Mouse (Mus musculus) C2C12 (cell line): ENCODE measurements around the gene Hoxb3. TPM values are rescaled to one million over a fixed set of nuclear protein-coding genes. Genes with fewer than 3 reads are reported as not detected.

ENCODE experiments used
- H3K27me3 ChIP-seq: one replicate; pipeline ENCODE4 v1.6.1; 2011; ENCODE audit not compliant: control insufficient read depth, insufficient read depth, insufficient read length
- H3K36me3 ChIP-seq: one replicate; pipeline ENCODE4 v1.6.1; 2011; ENCODE audit not compliant: control insufficient read depth, insufficient read depth
- H3K4me3 ChIP-seq: one replicate; pipeline ENCODE4 v1.5.1; 2011; ENCODE audit warnings: mild to moderate bottlenecking, control low read depth; ENCODE audit not compliant: poor library complexity, insufficient read depth, severe bottlenecking
- H3K79me2 ChIP-seq: one replicate; pipeline ENCODE4 v1.6.1; 2011; ENCODE audit not compliant: control insufficient read depth, insufficient read depth
- H3K79me3 ChIP-seq: one replicate; pipeline ENCODE4 v1.6.1; 2011; ENCODE audit warnings: low read depth, control low read depth
- H3ac ChIP-seq: one replicate; pipeline ENCODE3; 2011; ENCODE audit warnings: low read depth; ENCODE audit not compliant: control insufficient read depth, insufficient read length
- CEBPB ChIP-seq: IDR thresholded peaks from one replicate; pipeline ENCODE4 v1.6.1; 2011; ENCODE audit warnings: low read depth, mild to moderate bottlenecking, control low read depth, moderate library complexity
- CTCF ChIP-seq: IDR thresholded peaks from one replicate; pipeline ENCODE4 v1.5.1; 2011; ENCODE audit not compliant: control insufficient read depth, insufficient read depth, insufficient read length
- FOSL1 ChIP-seq: IDR thresholded peaks from one replicate; pipeline ENCODE4 v1.8.0; 2011; ENCODE audit warnings: mild to moderate bottlenecking, low read length; ENCODE audit not compliant: poor library complexity, insufficient read depth, severe bottlenecking
- MAX ChIP-seq: IDR thresholded peaks from one replicate; pipeline ENCODE4 v1.6.1; 2011; ENCODE audit warnings: mild to moderate bottlenecking, control low read depth
- MYOD1 ChIP-seq: IDR thresholded peaks from one replicate; pipeline ENCODE4 v1.6.1; 2011; ENCODE audit warnings: low read depth; ENCODE audit not compliant: control insufficient read depth, insufficient read length
- MYOG ChIP-seq: IDR thresholded peaks from one replicate; pipeline ENCODE4 v1.6.1; 2011; ENCODE audit not compliant: control insufficient read depth, insufficient read length; ENCODE audit errors: extremely low read depth
- USF1 ChIP-seq: IDR thresholded peaks from one replicate; pipeline ENCODE4 v1.6.1; 2011; ENCODE audit warnings: low read depth, mild to moderate bottlenecking, control low read depth, moderate library complexity
- long read RNA-seq, 2 experiments: library from polyadenylated mRNA; unstranded; transcript quantifications; one replicate each; pipeline ENCODE4 v2.0.0; 2019 to 2020
- polyA plus RNA-seq: library from polyadenylated mRNA; unstranded; fragments of >200 nt; fragmentation: generic; extraction: Trizol; gene quantifications from one replicate; pipeline ENCODE4 v1.2.1, GENCODE M21; 2012; ENCODE audit warnings: missing spikeins

Gene Hoxb3
- not detected for polyA plus RNA-seq
- long read RNA-seq, experiment 1, result 0 reads
- long read RNA-seq, experiment 2, result 0 reads

DNA sequence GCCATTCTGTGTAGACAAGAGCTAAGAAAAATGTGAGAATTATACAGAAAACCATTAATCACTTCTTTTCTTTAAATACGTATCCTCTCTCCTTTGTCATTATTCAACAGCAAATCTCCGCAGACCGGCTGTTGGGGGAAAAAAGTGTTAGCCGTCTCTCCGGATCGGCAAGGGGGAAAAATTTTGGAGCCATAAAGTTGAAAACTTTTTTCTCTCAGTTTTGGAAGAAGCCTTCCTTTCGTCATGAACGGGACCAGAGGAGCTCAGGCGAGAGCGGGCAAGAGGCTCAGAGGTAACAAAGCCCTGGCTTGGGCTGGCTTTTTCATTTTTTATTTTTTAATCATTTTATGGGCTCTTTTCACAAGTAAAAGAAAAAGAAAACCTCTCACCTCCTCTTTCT is at the start of gene Hoxb3:
Gene Hoxb3, plus strand, starts transcription at position 173 of the 400 bp plus-strand sequence.
- TF ChIP-seq CTCF, result no peak
- no peak for TF ChIP-seq MAX
- no peak for TF ChIP-seq CEBPB
- TF ChIP-seq MYOG, result no peak
- no peak for TF ChIP-seq MYOD1
- no peak for TF ChIP-seq FOSL1
- TF ChIP-seq USF1, result no peak
- no peaks in the 10 kb centered on the region for H3K79me2 ChIP-seq
- no peak within 1 kb of the TSS for H3K4me3 ChIP-seq
- H3K79me3 ChIP-seq, result no peaks in the 10 kb centered on the region
- H3K36me3 ChIP-seq, result no peaks in the 10 kb centered on the region
- H3K27me3 ChIP-seq, result peaks cover 79% of the 10 kb centered on the region
- H3ac ChIP-seq, result no peak within 1 kb of the TSS

DNA sequence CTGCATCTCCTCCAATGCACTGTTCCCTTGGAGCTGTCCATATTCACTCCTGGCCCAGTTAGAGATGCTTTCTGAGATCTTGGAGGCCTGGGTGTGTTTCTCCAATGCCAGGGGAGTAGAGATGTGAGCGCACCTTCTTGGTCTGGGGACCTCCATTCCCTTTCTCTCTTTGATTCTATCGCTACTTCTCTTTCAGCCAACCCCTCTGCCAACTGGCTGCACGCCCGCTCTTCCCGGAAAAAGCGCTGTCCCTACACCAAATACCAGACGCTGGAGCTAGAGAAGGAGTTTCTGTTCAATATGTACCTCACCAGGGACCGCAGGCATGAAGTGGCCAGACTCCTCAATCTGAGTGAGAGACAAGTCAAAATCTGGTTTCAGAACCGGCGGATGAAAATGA is 48.7 kb upstream of the Hoxb3 start:
- Histone ChIP-seq H3K79me2 (no peaks in the 10 kb centered on the region), H3ac (no peak overlapping the region), H3K79me3 (no peaks in the 10 kb centered on the region), H3K4me3 (no peak overlapping the region), H3K27me3 (peaks cover 93% of the 10 kb centered on the region), H3K36me3 (no peaks in the 10 kb centered on the region)
- TF ChIP-seq CEBPB, result no peak
- TF ChIP-seq MAX, result no peak
- no peak for TF ChIP-seq CTCF
- no peak for TF ChIP-seq FOSL1
- TF ChIP-seq MYOD1, result no peak
- no peak for TF ChIP-seq USF1
- no peak for TF ChIP-seq MYOG

DNA sequence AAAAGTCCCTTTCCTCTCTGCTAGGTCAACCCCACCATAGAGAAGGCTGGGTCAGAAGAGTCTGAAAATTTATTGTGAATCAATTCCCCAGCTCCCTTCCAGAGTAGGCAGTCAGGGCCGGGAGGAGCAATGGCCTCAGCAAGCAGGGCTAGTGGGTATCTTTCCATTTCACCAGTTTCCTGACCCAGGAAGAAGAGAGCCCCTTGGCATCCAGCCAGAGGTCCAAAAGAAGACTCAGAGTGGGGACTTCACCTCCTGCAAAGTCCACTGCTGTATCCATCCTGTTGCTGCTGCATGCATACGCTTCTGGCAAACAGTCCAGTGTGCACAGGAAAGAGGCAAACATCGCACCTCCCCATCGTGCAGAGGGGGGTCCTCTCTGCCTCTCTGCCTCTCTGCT is 47.2 kb upstream of the Hoxb3 start:
- no peak overlapping the region for H3K4me3 ChIP-seq
- H3ac ChIP-seq, result no peak overlapping the region
- peaks cover 90% of the 10 kb centered on the region for H3K27me3 ChIP-seq
- no peaks in the 10 kb centered on the region for H3K36me3 ChIP-seq
- H3K79me2 ChIP-seq, result no peaks in the 10 kb centered on the region
- no peaks in the 10 kb centered on the region for H3K79me3 ChIP-seq
- TF ChIP-seq CTCF, result no peak
- TF ChIP-seq USF1, result no peak
- TF ChIP-seq MYOD1, result no peak
- no peak for TF ChIP-seq MYOG
- TF ChIP-seq MAX, result no peak
- no peak for TF ChIP-seq CEBPB
- no peak for TF ChIP-seq FOSL1

DNA sequence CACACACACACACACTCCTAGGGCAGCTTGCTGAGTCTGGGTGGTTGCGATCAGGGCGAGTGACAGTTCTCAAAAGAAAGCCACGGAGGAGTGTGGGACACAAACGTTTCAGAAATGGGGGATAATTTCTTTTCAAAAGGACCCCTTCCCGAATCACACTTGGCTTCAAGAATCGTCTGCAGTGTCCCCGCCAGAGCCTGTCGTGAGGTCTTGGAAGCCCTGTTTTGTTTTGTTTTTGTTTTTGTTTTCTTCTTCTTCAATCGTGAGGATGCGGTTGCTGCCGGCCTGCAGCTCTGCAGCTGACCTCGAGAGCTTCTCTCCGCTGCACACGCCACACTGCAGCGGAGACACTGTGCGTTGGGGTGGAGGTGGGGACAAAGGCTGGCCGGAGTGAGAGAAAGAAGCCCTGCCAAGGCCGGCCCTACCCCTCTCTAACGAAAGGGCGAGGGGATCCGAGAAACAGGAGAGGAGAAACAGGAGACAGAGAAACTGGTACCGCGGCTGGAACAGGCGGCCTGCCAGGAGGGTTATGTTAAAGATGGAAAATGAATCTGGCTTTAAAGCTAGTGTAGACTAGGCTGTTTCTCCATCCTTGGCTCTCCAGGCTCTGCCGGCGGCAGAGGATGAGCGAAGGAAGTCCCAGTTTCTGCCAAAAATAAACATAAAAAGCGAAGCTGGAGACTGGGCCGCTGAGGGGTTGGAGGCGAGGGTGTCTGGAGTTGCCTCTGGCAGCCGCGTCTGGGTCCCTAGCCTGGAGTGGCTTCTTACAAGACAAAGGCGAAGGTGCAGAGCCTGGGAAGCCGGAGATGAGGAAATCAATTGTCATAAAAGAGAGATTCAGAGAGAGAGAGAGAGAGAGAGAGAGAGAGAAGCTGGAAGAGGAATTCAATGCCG is 45.7 kb upstream of the Hoxb3 start:
- H3K79me2 ChIP-seq, result no peaks in the 10 kb centered on the region
- no peaks in the 10 kb centered on the region for H3K79me3 ChIP-seq
- TF ChIP-seq CEBPB (no peak), MYOD1 (no peak), MAX (no peak), FOSL1 (no peak), MYOG (no peak), CTCF (no peak), USF1 (no peak)
- peaks cover 89% of the 10 kb centered on the region for H3K27me3 ChIP-seq
- no peak overlapping the region for H3K4me3 ChIP-seq
- no peak overlapping the region for H3ac ChIP-seq
- no peaks in the 10 kb centered on the region for H3K36me3 ChIP-seq

DNA sequence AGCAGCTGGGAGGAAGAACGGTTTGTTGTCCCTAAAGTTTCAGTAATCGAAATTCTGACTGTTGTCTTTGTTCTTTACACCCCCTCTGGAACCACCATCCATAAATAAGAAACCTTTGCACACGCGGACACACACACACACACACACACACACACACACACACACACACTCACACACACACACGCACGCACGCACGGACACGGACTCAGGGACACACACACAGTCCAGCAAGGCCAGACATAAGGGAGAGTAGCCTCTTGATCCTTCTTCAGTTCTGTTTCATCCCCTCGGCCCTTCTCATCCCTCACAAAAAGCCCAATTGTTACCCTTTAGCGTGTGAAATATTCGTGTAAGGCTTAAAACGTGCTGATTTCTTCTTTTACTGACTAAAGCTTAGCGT is 44.8 kb upstream of the Hoxb3 start:
- Histone ChIP-seq H3K36me3 (no peaks in the 10 kb centered on the region), H3K4me3 (no peak overlapping the region), H3ac (no peak overlapping the region), H3K27me3 (peaks cover 89% of the 10 kb centered on the region), H3K79me2 (no peaks in the 10 kb centered on the region), H3K79me3 (no peaks in the 10 kb centered on the region)
- no peak for TF ChIP-seq CTCF
- no peak for TF ChIP-seq USF1
- no peak for TF ChIP-seq CEBPB
- no peak for TF ChIP-seq MYOD1

DNA sequence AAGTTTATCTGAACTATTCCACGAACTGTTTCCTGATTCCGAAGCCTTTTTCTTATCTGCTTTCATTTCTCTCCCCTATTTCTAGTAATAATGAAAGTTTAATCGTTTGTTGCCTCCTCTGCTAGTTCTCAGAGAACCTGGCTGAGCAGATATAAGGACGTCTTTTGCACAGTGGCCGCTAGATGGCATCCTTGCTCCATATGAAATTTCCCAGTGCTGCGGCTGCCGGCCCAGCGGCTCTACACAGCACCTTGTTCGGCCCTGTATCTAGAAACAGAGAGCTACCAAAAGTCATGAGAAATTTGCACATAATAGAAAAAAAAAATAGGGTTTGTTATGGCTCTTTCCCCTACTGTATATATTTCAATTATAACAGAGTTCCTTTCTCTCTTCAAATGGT is 44.4 kb upstream of the Hoxb3 start:
- TF ChIP-seq MYOD1, result no peak
- TF ChIP-seq CTCF, result peak; percentile 19
- Histone ChIP-seq H3K79me2 (no peaks in the 10 kb centered on the region), H3K79me3 (no peaks in the 10 kb centered on the region), H3ac (no peak overlapping the region), H3K36me3 (no peaks in the 10 kb centered on the region), H3K4me3 (no peak overlapping the region), H3K27me3 (peaks cover 85% of the 10 kb centered on the region)
